Mouse (Mus musculus): ENCODE data around the gene Ttc22.

Gene Ttc22

GRCm38 (mm10) chr4:106622030-106622493 lies at the start of gene Ttc22:
Gene Ttc22 (plus strand): TSS chr4:106622432.
- no peak for DNase-seq

- DNase-seq, result no peak
Observed at GRCm38 (mm10) chr4:106575022-106575421, 47.2 kb upstream of the Ttc22 start.

- no peak for DNase-seq
Observed at GRCm38 (mm10) chr4:106577511-106577910, 44.7 kb upstream of the Ttc22 start.

- DNase-seq, result no peak
Observed at GRCm38 (mm10) chr4:106581176-106581864, 40.9 kb upstream of the Ttc22 start.

- no peak for DNase-seq
Observed at GRCm38 (mm10) chr4:106581865-106582204, 40.4 kb upstream of the Ttc22 start.

GRCm38 (mm10) chr4:106582428-106583153 lies 39.6 kb upstream of the Ttc22 start:
- no peak for DNase-seq

- no peak for DNase-seq
Observed at GRCm38 (mm10) chr4:106584665-106585064, 37.6 kb upstream of the Ttc22 start.

GRCm38 (mm10) chr4:106587075-106587474 lies 35.2 kb upstream of the Ttc22 start:
- DNase-seq, result no peak

GRCm38 (mm10) chr4:106590142-106590541 lies 32.1 kb upstream of the Ttc22 start:
- DNase-seq, result no peak

GRCm38 (mm10) chr4:106590871-106591270 lies 31.4 kb upstream of the Ttc22 start:
- DNase-seq, result no peak

- no peak for DNase-seq
Observed at GRCm38 (mm10) chr4:106593636-106594035, 28.6 kb upstream of the Ttc22 start.

- no peak for DNase-seq
Observed at GRCm38 (mm10) chr4:106596200-106596599, 26.0 kb upstream of the Ttc22 start.

GRCm38 (mm10) chr4:106597055-106597454 lies 25.2 kb upstream of the Ttc22 start:
- DNase-seq, result no peak

GRCm38 (mm10) chr4:106597741-106598140 lies 24.5 kb upstream of the Ttc22 start:
- no peak for DNase-seq

GRCm38 (mm10) chr4:106599415-106599814 lies 22.8 kb upstream of the Ttc22 start:
- DNase-seq, result no peak

- DNase-seq, result no peak
Observed at GRCm38 (mm10) chr4:106600770-106601169, 21.5 kb upstream of the Ttc22 start.

GRCm38 (mm10) chr4:106606639-106607554 lies 15.3 kb upstream of the Ttc22 start:
- no peak for DNase-seq

- no peak for DNase-seq
Observed at GRCm38 (mm10) chr4:106607905-106608304, 14.3 kb upstream of the Ttc22 start.

- DNase-seq, result no peak
Observed at GRCm38 (mm10) chr4:106613105-106613504, 9.1 kb upstream of the Ttc22 start.

GRCm38 (mm10) chr4:106613560-106613959 lies 8.7 kb upstream of the Ttc22 start:
- DNase-seq, result no peak

GRCm38 (mm10) chr4:106614180-106614797 lies 7.9 kb upstream of the Ttc22 start:
- peak; percentile 71 for DNase-seq

- DNase-seq, result no peak
Observed at GRCm38 (mm10) chr4:106614881-106615280, 7.4 kb upstream of the Ttc22 start.

GRCm38 (mm10) chr4:106615637-106616036 lies 6.6 kb upstream of the Ttc22 start:
- DNase-seq, result no peak

Measured in right cerebral cortex, postnatal 14 days (tissue).